Mouse (Mus musculus): ENCODE data around the gene Spindoc.

The Spindoc gene

GRCm38 (mm10) chr19:7382903-7383865 is at the start of gene Spindoc:
TSS of gene Spindoc (minus strand) at chr19:7382994.
- peak; percentile 93 for ATAC-seq (ENCODE audit: insufficient number of reproducible peaks, low FRiP score, low TSS enrichment)

DNA sequence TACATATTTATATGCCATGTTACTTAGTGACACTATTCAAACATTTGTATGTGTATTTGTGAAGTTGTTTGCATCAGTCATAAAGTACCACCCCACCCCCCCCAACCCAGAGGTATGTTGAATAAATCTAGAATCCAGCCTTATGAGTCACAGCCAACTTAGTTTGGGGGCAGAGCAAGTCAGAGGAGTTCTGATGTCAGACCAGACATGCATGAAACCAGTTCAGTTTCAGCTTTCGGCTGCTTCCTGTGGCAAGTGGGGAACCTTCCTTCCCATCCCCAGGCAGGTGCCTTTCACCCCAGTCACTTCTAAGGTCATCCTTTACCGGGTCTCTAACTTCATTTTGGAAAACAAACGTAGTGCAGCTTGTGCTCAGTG is 42.6 kb upstream of the Spindoc start:
- no peak for ATAC-seq (ENCODE audit: insufficient number of reproducible peaks, low FRiP score, low TSS enrichment)

GRCm38 (mm10) chr19:7424590-7425397 is 42.0 kb upstream of the Spindoc start:
- no peak for ATAC-seq (ENCODE audit: insufficient number of reproducible peaks, low FRiP score, low TSS enrichment)

DNA sequence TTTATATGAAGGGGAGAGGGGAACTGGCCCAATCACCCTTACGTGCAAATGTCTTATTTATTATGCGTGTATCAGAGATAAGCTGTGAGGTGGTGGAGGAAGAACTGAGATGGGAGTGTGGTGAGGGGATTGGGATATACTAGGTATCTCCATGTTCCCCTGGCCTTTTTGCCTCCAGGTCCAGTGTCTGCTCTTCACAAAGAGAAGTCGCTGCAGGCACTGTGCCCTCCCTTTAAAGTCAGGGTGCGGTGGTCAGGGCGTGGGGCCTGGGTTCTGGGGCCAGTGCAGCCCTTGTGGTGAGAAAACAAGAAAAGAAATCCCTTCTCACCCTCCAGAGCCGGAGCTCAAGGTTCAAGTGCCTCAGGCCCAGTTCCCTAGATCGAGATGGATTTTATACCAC is 41.3 kb upstream of the Spindoc start:
- no peak for ATAC-seq (ENCODE audit: insufficient number of reproducible peaks, low FRiP score, low TSS enrichment)

- no peak for ATAC-seq (ENCODE audit: insufficient number of reproducible peaks, low FRiP score, low TSS enrichment)
Measured at GRCm38 (mm10) chr19:7423656-7424030, 40.8 kb upstream of the Spindoc start.

DNA sequence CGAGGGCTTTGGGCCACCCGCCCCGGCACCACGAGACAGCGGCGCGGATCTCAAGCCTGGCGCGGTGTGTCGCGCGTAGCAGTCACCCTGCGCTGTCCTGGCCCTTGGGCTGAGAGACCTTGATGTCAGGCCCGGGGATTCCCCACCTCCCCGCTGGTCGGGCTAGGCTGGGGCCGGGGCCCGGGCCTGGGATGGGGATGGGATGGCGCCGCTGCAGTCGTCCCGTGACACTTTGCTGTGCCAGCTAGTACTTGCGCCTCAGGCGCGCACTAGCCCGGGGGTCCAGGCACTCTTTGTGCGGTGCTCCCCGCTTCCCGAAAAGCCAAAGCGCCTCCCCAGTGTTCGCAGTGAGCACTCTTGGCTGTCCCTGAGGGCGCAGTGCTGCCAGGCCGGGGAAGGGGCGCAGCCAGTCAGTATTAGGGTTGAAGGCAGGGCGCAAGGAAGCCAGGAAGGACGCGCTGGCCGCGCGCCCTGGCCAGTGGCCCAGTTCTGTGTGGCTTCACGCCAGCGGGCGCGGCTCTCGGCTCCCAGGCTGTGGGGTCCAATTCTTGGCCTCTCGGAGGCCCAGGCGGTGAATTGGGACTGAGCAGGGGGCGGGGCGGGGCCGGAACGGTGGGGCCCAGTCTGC is 40.3 kb upstream of the Spindoc start:
- no peak for ATAC-seq (ENCODE audit: insufficient number of reproducible peaks, low FRiP score, low TSS enrichment)

DNA sequence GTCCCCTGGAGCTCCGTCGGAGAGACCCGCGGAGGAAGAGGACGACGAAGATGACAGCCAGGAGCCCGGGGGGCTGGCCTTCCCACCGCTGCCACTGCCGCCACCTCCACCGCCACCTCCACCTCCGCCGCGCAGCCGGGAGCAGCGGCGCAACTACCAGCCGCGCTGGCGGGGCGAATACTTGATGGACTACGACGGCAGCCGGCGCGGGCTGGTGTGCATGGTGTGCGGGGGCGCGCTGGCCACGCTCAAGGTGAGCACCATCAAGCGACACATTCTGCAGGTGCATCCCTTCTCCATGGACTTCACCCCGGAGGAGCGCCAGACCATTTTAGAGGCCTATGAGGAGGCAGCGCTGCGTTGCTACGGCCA is 39.8 kb upstream of the Spindoc start:
- ATAC-seq (ENCODE audit: insufficient number of reproducible peaks, low FRiP score, low TSS enrichment): 0 out of 2 replicates have a peak, but pooled peaks have one; percentile 4

DNA sequence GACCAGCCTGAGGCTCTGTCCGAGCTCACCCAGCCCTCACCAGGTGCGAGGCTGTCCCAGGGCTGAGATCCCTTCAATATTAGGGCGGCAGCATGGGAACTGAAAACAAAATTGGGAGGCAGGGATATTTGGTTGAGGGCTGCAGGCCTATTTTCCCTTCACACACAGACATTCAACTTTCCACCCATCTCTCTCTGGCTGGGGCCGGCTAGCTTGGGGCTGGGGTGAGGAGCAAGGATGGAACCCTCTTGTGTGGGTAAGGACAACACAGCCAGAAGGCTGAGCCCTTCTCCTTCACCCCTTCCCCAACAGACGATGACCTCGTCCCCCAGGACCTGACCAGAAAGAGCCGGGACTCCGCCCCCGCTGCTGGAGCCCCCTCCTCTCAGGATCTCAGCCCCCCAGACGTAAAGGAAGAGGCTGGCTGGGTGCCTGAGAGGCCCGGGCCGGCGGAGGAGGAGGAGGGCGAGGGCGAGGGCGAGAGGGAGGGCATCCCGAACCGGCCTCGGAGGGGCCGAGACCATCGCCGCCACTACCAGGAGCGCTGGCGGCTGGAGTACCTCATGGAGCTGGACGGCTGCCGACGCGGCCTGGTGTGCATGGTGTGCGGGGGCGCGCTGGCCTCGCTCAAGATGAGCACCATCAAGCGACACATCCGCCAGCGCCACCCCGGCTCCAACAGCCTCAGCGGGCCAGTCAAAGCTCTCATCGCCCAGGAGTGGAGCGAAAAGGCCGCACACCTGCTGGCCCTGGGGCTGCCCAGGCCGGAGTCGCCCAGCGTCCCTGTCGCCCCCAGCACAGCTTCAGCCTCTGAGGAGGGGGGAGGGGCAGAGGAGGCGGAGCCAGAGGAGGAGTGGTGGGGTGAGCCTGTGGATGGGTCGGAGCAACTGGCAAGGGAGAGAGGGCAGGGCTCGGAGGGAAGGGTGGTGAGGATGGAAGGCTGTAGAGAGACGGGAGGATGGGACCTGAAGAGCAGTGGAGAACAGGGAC is 39.1 kb upstream of the Spindoc start:
- ATAC-seq (ENCODE audit: insufficient number of reproducible peaks, low FRiP score, low TSS enrichment): peak; percentile 43; the same call in 1 of the 2 replicates

- ATAC-seq (ENCODE audit: insufficient number of reproducible peaks, low FRiP score, low TSS enrichment): no peak
Measured at GRCm38 (mm10) chr19:7420841-7421601, 38.2 kb upstream of the Spindoc start.

DNA sequence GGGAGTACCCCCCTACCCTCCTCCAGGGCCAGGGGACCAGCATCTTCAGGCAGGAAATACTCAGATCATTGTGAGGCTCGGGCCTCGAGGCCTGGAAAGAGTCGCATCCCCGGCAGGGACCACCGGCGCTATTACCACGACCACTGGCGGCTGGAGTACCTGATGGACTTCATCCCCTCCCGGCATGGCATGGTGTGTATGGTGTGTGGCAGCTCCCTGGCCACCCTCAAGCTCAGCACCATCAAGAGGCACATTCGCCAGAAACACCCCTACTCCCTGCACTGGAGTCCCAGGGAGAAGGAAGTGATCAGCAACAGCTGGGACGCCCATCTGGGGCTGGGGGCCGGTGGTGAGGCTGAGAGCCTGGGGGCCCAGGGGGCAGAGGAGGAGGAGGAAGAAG is 37.3 kb upstream of the Spindoc start:
- no peak for ATAC-seq (ENCODE audit: insufficient number of reproducible peaks, low FRiP score, low TSS enrichment)

DNA sequence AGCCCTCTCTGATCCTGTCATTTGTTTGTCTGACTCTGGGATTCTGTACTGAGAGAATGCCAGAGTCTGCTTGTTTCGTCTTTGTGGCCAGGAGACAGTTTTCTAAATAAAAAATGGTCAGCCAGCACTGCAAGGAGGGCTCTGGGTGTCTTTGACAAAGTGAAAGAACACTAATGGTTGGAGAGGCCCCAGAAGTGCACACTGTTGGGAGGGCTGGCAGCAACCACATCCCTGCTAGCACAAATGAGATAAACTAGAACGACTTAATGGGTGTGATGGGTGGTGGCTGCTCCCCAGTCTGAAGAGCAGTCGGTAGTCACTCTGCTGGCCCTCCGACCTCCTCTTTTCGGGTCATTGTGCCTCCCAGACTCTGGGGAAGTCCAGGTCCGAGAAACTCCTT is 36.3 kb upstream of the Spindoc start:
- no peak for ATAC-seq (ENCODE audit: insufficient number of reproducible peaks, low FRiP score, low TSS enrichment)

GRCm38 (mm10) chr19:7417911-7418849 is 35.4 kb upstream of the Spindoc start:
- peak; percentile 38; the same call in 1 of the 2 replicates for ATAC-seq (ENCODE audit: insufficient number of reproducible peaks, low FRiP score, low TSS enrichment)

- ATAC-seq (ENCODE audit: insufficient number of reproducible peaks, low FRiP score, low TSS enrichment): peak; percentile 42; the same call in 1 of the 2 replicates
Measured at GRCm38 (mm10) chr19:7416834-7417735, 34.3 kb upstream of the Spindoc start, which contains the start of gene 2700081O15Rik. TSS of gene 2700081O15Rik (plus strand) at chr19:7417625.

DNA sequence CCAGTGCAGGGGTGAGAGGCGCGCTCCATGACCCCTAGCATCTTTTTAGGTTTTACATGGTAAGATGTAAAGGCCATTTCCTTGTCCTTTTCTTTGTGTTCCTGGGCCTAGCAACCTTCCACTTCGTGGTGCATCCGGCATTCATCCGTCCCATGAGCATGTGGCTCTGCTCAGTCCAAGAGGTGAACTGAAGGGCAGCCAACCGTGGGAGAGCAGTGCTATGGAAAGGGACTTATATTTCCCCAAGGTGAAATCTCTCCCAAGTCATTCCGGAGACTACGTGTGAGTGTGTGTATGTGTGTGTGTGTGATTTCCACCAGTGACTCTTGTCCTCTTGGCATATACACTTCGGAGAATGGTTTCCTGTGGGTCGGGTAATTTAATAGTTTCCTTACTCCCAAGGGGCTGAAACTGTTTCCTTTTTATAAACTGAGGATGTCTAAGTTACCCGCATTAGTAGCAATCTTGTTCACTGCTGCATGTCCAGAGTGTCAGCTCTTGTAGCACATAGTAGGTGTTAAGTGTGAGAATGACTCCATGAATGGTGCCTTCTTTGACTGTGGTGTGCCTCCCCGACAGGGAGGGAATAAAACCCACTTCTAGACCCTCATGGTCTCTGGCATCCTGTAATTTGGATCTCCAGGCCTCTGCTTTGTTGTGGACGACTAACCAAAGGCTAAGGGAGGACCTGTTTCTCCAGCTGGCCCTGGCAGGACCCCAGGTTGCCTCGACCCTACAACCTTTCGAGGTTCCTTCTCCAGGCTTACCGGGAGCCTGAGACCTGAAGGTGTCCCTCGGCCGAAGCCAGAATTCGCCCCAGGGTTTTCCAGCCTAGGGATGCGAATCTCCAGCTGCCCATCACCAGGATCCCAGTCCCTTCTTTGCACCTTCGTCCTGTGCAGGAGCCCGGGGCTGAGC is 33.4 kb upstream of the Spindoc start:
- no peak for ATAC-seq (ENCODE audit: insufficient number of reproducible peaks, low FRiP score, low TSS enrichment)

- no peak for ATAC-seq (ENCODE audit: insufficient number of reproducible peaks, low FRiP score, low TSS enrichment)
Measured at GRCm38 (mm10) chr19:7412361-7412760, 29.6 kb upstream of the Spindoc start.
